16 mouse cellular contexts compared by ENCODE assay signal in genomic region chr11:80453198-80453597, GRCm38 (mm10).
"Had no signal": no experiment of that assay in that cellular context is flagged by ENCODE, and none has a peak within 500 bp of the region (broad histone marks: within the 10 kb centered on the region; RNA-seq: fewer than 3 reads in every experiment).

No protein-coding gene starts in this region.

- H3K27me3 ChIP-seq: neural tube, embryonic 12.5 days; neural tube, embryonic 13.5 days; neural tube, embryonic 15.5 days; stomach, embryonic 15.5 days had no signal

- H3K4me3 ChIP-seq: neural tube, embryonic 12.5 days; neural tube, embryonic 13.5 days; neural tube, embryonic 15.5 days; stomach, embryonic 15.5 days had no signal

- DNase-seq: retina, postnatal 1 day; right cerebral cortex, adult 18-20 months; right cerebral cortex, postnatal 25 days; right cerebral cortex, postnatal 4 days; spleen, adult 18-20 months; thymus, adult 18-20 months; thymus, adult 2 months; thymus, postnatal 14 days; thymus, postnatal 25 days; thymus, postnatal 36 days; thymus, postnatal 4 days had no signal

- H3K27ac ChIP-seq: neural tube, embryonic 12.5 days; neural tube, embryonic 13.5 days; neural tube, embryonic 15.5 days; stomach, embryonic 15.5 days; stomach, postnatal 0 days had no signal

- H3K9me3 ChIP-seq: neural tube, embryonic 12.5 days; neural tube, embryonic 13.5 days; neural tube, embryonic 15.5 days; stomach, embryonic 15.5 days had no signal

- H3K9ac ChIP-seq: neural tube, embryonic 12.5 days; neural tube, embryonic 13.5 days; neural tube, embryonic 15.5 days; stomach, embryonic 15.5 days had no signal

- H3K4me1 ChIP-seq: neural tube, embryonic 12.5 days; neural tube, embryonic 13.5 days; neural tube, embryonic 15.5 days; stomach, embryonic 15.5 days had no signal
